Mouse (Mus musculus): ENCODE measurements around the gene Pax2. TPM values are rescaled to one million over a fixed set of nuclear protein-coding genes. Genes with fewer than 3 reads are reported as not detected.

Gene Pax2
- polyA plus RNA-seq, 1 experiment: not detected

- Histone ChIP-seq H3K27me3 (ENCODE audit: control insufficient read depth, insufficient read depth, insufficient read length) (peaks cover 86% of the 10 kb centered on the region), H3K79me2 (ENCODE audit: control insufficient read depth, insufficient read depth) (no peaks in the 10 kb centered on the region), H3ac (ENCODE audit: control insufficient read depth, insufficient read length, low read depth) (no peak overlapping the region), H3K79me3 (ENCODE audit: low read depth) (no peaks in the 10 kb centered on the region), H3K4me3 (ENCODE audit: insufficient read depth, poor library complexity, severe bottlenecking) (no peak overlapping the region), H3K36me3 (ENCODE audit: control insufficient read depth, insufficient read depth) (no peaks in the 10 kb centered on the region)
- TF ChIP-seq CEBPB (IDR thresholded peaks at IDR 0.05; ENCODE audit: low read depth) (no peak), MAX (IDR thresholded peaks at IDR 0.05) (no peak), CTCF (IDR thresholded peaks at IDR 0.05; ENCODE audit: control insufficient read depth, insufficient read depth, insufficient read length) (no peak), USF1 (IDR thresholded peaks at IDR 0.05; ENCODE audit: low read depth) (no peak), MYOG (IDR thresholded peaks at IDR 0.05; ENCODE audit: control insufficient read depth, extremely low read depth, insufficient read length) (no peak), FOSL1 (IDR thresholded peaks at IDR 0.05; ENCODE audit: insufficient read depth, low read length, poor library complexity, severe bottlenecking) (no peak), MYOD1 (IDR thresholded peaks at IDR 0.05; ENCODE audit: control insufficient read depth, insufficient read length, low read depth) (no peak)
These were observed 10.1 kb upstream of the Pax2 start for GRCm38 (mm10) chr19:44745741-44746140.

DNA sequence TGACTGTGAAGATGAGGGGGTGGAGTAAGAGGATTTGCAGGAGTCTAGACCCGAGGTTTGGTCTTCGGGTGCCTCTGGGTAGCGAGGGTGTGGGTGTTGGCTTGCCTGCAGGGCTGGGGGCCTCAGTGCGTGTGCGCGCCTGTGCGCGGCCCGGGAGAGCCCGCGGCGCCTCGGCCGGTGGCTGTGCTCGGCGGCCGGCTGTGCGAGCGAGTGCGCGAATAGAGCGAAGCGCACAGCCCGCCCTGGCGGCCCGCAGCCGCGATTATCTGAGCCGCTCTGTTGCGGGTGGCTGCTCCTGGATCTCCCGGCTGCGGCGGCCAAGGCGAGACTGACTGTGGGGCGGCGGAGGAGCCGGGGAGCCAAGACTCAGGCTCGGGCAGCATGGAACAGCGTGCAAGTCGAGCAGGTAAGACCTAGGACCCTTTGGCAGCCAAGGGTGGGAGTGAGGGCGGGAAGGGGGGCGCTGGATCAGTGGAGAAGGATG is 9.3 kb upstream of the Pax2 start:
- TF ChIP-seq CTCF (IDR thresholded peaks at IDR 0.05; ENCODE audit: control insufficient read depth, insufficient read depth, insufficient read length) (no peak), MAX (IDR thresholded peaks at IDR 0.05) (no peak), FOSL1 (IDR thresholded peaks at IDR 0.05; ENCODE audit: insufficient read depth, low read length, poor library complexity, severe bottlenecking) (no peak), CEBPB (IDR thresholded peaks at IDR 0.05; ENCODE audit: low read depth) (no peak), MYOD1 (IDR thresholded peaks at IDR 0.05; ENCODE audit: control insufficient read depth, insufficient read length, low read depth) (no peak), MYOG (IDR thresholded peaks at IDR 0.05; ENCODE audit: control insufficient read depth, extremely low read depth, insufficient read length) (no peak), USF1 (IDR thresholded peaks at IDR 0.05; ENCODE audit: low read depth) (no peak)
- Histone ChIP-seq H3K79me3 (ENCODE audit: low read depth) (no peaks in the 10 kb centered on the region), H3K27me3 (ENCODE audit: control insufficient read depth, insufficient read depth, insufficient read length) (peaks cover 89% of the 10 kb centered on the region), H3K36me3 (ENCODE audit: control insufficient read depth, insufficient read depth) (no peaks in the 10 kb centered on the region), H3ac (ENCODE audit: control insufficient read depth, insufficient read length, low read depth) (no peak overlapping the region), H3K79me2 (ENCODE audit: control insufficient read depth, insufficient read depth) (no peaks in the 10 kb centered on the region), H3K4me3 (ENCODE audit: insufficient read depth, poor library complexity, severe bottlenecking) (no peak overlapping the region)

GRCm38 (mm10) chr19:44747471-44747870 is 8.4 kb upstream of the Pax2 start:
- no peak overlapping the region for H3ac ChIP-seq (ENCODE audit: control insufficient read depth, insufficient read length, low read depth)
- TF ChIP-seq USF1 (IDR thresholded peaks at IDR 0.05; ENCODE audit: low read depth) (no peak), CEBPB (IDR thresholded peaks at IDR 0.05; ENCODE audit: low read depth) (no peak), FOSL1 (IDR thresholded peaks at IDR 0.05; ENCODE audit: insufficient read depth, low read length, poor library complexity, severe bottlenecking) (no peak)
- no peak overlapping the region for H3K4me3 ChIP-seq (ENCODE audit: insufficient read depth, poor library complexity, severe bottlenecking)
- H3K79me3 ChIP-seq (ENCODE audit: low read depth): no peaks in the 10 kb centered on the region
- H3K36me3 ChIP-seq (ENCODE audit: control insufficient read depth, insufficient read depth): no peaks in the 10 kb centered on the region
- no peaks in the 10 kb centered on the region for H3K79me2 ChIP-seq (ENCODE audit: control insufficient read depth, insufficient read depth)
- H3K27me3 ChIP-seq (ENCODE audit: control insufficient read depth, insufficient read depth, insufficient read length): peaks cover 89% of the 10 kb centered on the region

DNA sequence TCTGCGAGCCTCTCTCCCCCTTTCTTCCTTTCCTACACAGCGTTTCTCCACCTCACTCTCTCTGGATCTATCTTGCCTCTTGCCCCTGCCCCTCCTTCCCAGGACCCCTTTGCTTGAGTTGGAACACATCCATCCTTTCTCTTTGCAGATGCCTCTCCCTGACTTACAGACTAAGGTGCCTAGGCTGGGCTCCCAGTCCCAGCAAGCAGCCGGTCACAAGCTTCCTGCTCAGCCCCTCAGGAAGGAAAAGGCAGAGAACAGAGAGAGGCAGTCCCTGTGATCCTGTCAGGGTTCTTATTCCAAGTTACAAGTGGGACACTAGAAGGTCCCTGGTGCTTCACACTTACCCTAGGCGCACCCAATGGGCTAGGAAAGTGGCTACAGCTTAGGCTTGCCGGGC is 7.6 kb upstream of the Pax2 start:
- Histone ChIP-seq H3K4me3 (ENCODE audit: insufficient read depth, poor library complexity, severe bottlenecking) (no peak overlapping the region), H3K79me2 (ENCODE audit: control insufficient read depth, insufficient read depth) (no peaks in the 10 kb centered on the region), H3ac (ENCODE audit: control insufficient read depth, insufficient read length, low read depth) (no peak overlapping the region), H3K79me3 (ENCODE audit: low read depth) (no peaks in the 10 kb centered on the region), H3K36me3 (ENCODE audit: control insufficient read depth, insufficient read depth) (no peaks in the 10 kb centered on the region), H3K27me3 (ENCODE audit: control insufficient read depth, insufficient read depth, insufficient read length) (peaks cover 91% of the 10 kb centered on the region)
- TF ChIP-seq MYOG (IDR thresholded peaks at IDR 0.05; ENCODE audit: control insufficient read depth, extremely low read depth, insufficient read length) (no peak), MAX (IDR thresholded peaks at IDR 0.05) (no peak), CEBPB (IDR thresholded peaks at IDR 0.05; ENCODE audit: low read depth) (no peak)

GRCm38 (mm10) chr19:44749061-44749990 is 6.5 kb upstream of the Pax2 start:
- H3K27me3 ChIP-seq (ENCODE audit: control insufficient read depth, insufficient read depth, insufficient read length): peaks cover 86% of the 10 kb centered on the region
- TF ChIP-seq MYOG (IDR thresholded peaks at IDR 0.05; ENCODE audit: control insufficient read depth, extremely low read depth, insufficient read length) (no peak), MYOD1 (IDR thresholded peaks at IDR 0.05; ENCODE audit: control insufficient read depth, insufficient read length, low read depth) (no peak), CTCF (IDR thresholded peaks at IDR 0.05; ENCODE audit: control insufficient read depth, insufficient read depth, insufficient read length) (no peak), MAX (IDR thresholded peaks at IDR 0.05) (no peak)
- no peaks in the 10 kb centered on the region for H3K36me3 ChIP-seq (ENCODE audit: control insufficient read depth, insufficient read depth)
- no peak overlapping the region for H3K4me3 ChIP-seq (ENCODE audit: insufficient read depth, poor library complexity, severe bottlenecking)
- no peak overlapping the region for H3ac ChIP-seq (ENCODE audit: control insufficient read depth, insufficient read length, low read depth)
- H3K79me2 ChIP-seq (ENCODE audit: control insufficient read depth, insufficient read depth): no peaks in the 10 kb centered on the region
- H3K79me3 ChIP-seq (ENCODE audit: low read depth): no peaks in the 10 kb centered on the region

All from C2C12 (cell line).